Mouse (Mus musculus) ES-E14 (cell line): Measurements from ENCODE around the gene Nxph4.

Source experiments
- CHD2 ChIP-seq: IDR thresholded peaks from 2 replicates; pipeline ENCODE4 v1.6.1; 2014; ENCODE audit warnings: mild to moderate bottlenecking, low read depth, low read length, inconsistent platforms
- HCFC1 ChIP-seq: IDR thresholded peaks from 2 replicates; pipeline ENCODE4 v1.6.1; 2012; ENCODE audit warnings: low read length, inconsistent platforms, borderline replicate concordance; ENCODE audit not compliant: insufficient read depth
- MAFK ChIP-seq: IDR thresholded peaks from 2 replicates; pipeline ENCODE4 v1.6.1; 2014; ENCODE audit warnings: mild to moderate bottlenecking, low read depth, low read length, inconsistent platforms; ENCODE audit not compliant: insufficient read depth

- TF ChIP-seq MAFK (no peak), HCFC1 (no peak), CHD2 (no peak)
Measured at GRCm38 (mm10) chr10:127516576-127517260, 17.6 kb downstream of the Nxph4 start.
